Mouse (Mus musculus) heart, embryonic 13.5 days (tissue): Measurements from ENCODE around the gene Cabp7. TPM values are rescaled to one million over a fixed set of nuclear protein-coding genes. Genes with fewer than 3 reads are reported as not detected.

Experiments
- ATAC-seq: fragments of 200-750 bp; cut with Nextera tagmentation; 2 replicates; pipeline ENCODE4 v1.8.0; 2017; ENCODE audit warnings: moderate TSS enrichment; ENCODE audit not compliant: insufficient number of reproducible peaks, low FRiP score, low TSS enrichment; ENCODE audit errors: extremely low read depth
- H3K27ac ChIP-seq: fragments of 300-500 bp; sonication (generic); replicated peaks from 2 replicates; pipeline ENCODE4 v1.5.1; 2015; ENCODE audit warnings: moderate library complexity, mild to moderate bottlenecking, inconsistent platforms
- H3K27me3 ChIP-seq: fragments of 300-500 bp; sonication (generic); replicated peaks from 2 replicates; pipeline ENCODE4 v1.6.1; 2015; ENCODE audit warnings: mild to moderate bottlenecking, inconsistent platforms
- H3K36me3 ChIP-seq: fragments of 300-500 bp; sonication (generic); 2 replicates; pipeline ENCODE4 v1.6.1; 2015; ENCODE audit warnings: mild to moderate bottlenecking, inconsistent platforms
- H3K4me1 ChIP-seq: fragments of 300-500 bp; sonication (generic); 2 replicates; pipeline ENCODE4 v1.6.1; 2015; ENCODE audit warnings: inconsistent platforms
- H3K4me2 ChIP-seq: fragments of 300-500 bp; sonication (generic); 2 replicates; pipeline ENCODE4 v1.6.1; 2015; ENCODE audit warnings: inconsistent platforms, mild to moderate bottlenecking, moderate library complexity
- H3K4me3 ChIP-seq: fragments of 300-500 bp; sonication (generic); 2 replicates; pipeline ENCODE4 v1.5.1; 2015; ENCODE audit warnings: moderate library complexity, mild to moderate bottlenecking, inconsistent platforms
- H3K9ac ChIP-seq: fragments of 300-500 bp; sonication (generic); 2 replicates; pipeline ENCODE4 v1.6.1; 2015; ENCODE audit warnings: inconsistent platforms, mild to moderate bottlenecking, moderate library complexity
- H3K9me3 ChIP-seq: fragments of 300-500 bp; sonication (generic); 2 replicates; pipeline ENCODE4 v1.6.1; 2016; ENCODE audit warnings: inconsistent platforms
- WGBS: fragments of 180-500 bp; shearing (Covaris S2); methylation state at CpG from one replicate; pipeline ENCODE4 v1.1.7; 2015; ENCODE audit warnings: mixed read lengths; 5-methylcytosine and 5-hydroxymethylcytosine counted together
- polyA plus RNA-seq: library from polyadenylated mRNA; unstranded; fragments of >200 nt; fragmentation: Nextera tagmentation; extraction: Ambion mirVana; gene quantifications from 2 replicates; pipeline ENCODE4 v1.2.1, GENCODE M21; 2015

Gene Cabp7
- polyA plus RNA-seq, 1 experiment from 2014 or later: not detected

DNA sequence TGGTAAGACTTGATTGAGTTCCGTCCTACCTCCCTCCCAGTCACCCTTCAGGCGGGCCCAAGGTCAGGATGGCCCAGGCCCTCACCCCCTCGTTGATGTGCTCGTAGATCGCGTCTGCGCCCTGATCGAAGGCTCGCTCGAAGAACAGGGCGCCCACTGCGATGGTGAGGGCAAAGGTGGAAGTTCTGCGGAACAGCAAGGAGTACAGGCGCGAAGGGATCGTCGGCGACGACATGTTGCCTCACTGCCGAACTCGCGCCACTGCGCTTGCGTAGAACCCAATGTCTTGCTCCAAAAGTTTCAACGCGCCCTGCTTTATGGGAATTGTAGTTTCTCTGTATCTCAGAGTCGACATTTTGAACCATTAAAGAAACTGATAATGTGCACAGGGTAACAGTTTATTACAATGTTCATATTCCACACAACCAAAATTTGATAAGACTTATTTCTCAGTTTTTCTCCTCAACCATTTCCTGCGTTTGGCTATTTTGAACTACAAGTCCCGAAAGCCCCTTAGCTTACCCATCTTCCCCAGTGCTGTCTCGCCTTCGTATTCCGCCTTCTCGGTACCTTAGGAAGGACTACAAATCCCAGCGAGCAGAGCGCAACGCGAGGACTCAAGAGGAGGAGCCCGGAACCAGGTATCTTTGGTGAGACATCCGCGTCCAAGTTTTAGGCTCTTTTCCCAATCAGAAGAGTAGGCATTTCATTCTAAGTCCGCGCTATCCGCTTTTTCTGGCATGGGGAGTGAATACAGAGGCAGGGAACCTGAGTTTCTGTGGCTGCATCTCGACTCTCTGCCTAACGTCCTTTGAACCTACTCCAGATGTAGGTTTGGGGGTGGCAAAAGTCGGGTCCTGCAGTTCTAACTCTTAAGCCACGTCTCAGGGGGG, 42.3 kb downstream of the Cabp7 start, which contains the start of the genes Uqcr10 and Zmat5:
Gene Uqcr10, minus strand, starts transcription at position 271 of the 893 bp plus-strand sequence.
Gene Zmat5, plus strand, starts transcription at position 607 of the 893 bp plus-strand sequence.
- under 1% methylated on average over 47 of the region's 47 CpGs for WGBS
- Histone ChIP-seq H3K27ac (peak within 1 kb of the TSS; percentile 87), H3K4me2 (peak within 1 kb of the TSS; percentile 84), H3K9me3 (no peaks in the 10 kb centered on the region), H3K4me3 (peak within 1 kb of the TSS; percentile 80), H3K27me3 (no peaks in the 10 kb centered on the region), H3K36me3 (peaks cover 29% of the 10 kb centered on the region), H3K9ac (peak within 1 kb of the TSS; percentile 92), H3K4me1 (peaks cover 19% of the 10 kb centered on the region)
- peak; percentile 92 for ATAC-seq

DNA sequence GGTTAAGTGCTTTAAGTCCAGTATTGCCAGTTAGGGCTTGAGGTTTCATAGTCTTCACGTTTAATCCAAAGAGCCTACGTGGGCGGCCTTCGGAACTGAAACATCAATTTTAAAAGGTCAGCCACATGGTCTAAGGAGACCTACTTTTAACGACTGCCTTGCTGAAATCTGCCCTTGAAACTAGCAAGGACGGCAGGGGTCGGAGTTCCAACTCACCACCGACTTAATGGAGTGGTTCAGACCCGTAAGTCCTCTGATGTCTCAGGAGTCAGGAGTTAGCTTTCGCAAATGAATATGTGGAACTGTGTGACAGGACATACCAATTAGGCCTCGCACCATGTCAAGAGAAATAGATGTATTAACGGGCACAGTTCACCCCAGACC, 42.9 kb downstream of the Cabp7 start:
- Histone ChIP-seq H3K9ac (peak overlapping the region; percentile 92), H3K27me3 (no peaks in the 10 kb centered on the region), H3K9me3 (no peaks in the 10 kb centered on the region), H3K4me3 (peak overlapping the region; percentile 80), H3K4me2 (peak overlapping the region; percentile 84), H3K4me1 (peaks cover 19% of the 10 kb centered on the region), H3K27ac (peak overlapping the region; percentile 87), H3K36me3 (peaks cover 29% of the 10 kb centered on the region)
- no peak for ATAC-seq
- 3% methylated on average over 12 of the region's 12 CpGs for WGBS

DNA sequence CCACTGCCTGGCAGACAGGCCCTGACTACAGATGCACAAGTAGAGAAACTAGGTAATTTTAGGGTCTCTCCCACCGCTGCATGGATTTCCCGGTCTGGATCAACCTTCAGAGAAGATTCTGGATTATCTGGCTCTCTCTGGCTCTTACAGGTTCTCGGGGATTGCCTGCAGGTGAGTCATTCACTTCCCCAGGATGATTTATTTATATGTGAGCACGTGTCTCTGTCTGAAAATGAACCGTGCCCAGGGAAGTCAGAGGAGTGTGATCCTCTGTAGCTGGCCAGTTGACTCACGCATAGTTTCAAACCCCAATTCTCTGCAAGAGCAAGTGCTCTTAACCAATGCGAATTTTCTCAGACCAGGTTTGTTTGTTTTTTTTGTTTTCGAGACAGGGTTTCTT, 45.9 kb downstream of the Cabp7 start:
- Histone ChIP-seq H3K9ac (no peak overlapping the region), H3K27ac (no peak overlapping the region), H3K4me1 (peaks cover 28% of the 10 kb centered on the region), H3K36me3 (peaks cover 29% of the 10 kb centered on the region), H3K27me3 (no peaks in the 10 kb centered on the region), H3K4me3 (no peak overlapping the region), H3K4me2 (no peak overlapping the region), H3K9me3 (no peaks in the 10 kb centered on the region)
- 77% methylated on average over 8 of the region's 8 CpGs for WGBS
- no peak for ATAC-seq

DNA sequence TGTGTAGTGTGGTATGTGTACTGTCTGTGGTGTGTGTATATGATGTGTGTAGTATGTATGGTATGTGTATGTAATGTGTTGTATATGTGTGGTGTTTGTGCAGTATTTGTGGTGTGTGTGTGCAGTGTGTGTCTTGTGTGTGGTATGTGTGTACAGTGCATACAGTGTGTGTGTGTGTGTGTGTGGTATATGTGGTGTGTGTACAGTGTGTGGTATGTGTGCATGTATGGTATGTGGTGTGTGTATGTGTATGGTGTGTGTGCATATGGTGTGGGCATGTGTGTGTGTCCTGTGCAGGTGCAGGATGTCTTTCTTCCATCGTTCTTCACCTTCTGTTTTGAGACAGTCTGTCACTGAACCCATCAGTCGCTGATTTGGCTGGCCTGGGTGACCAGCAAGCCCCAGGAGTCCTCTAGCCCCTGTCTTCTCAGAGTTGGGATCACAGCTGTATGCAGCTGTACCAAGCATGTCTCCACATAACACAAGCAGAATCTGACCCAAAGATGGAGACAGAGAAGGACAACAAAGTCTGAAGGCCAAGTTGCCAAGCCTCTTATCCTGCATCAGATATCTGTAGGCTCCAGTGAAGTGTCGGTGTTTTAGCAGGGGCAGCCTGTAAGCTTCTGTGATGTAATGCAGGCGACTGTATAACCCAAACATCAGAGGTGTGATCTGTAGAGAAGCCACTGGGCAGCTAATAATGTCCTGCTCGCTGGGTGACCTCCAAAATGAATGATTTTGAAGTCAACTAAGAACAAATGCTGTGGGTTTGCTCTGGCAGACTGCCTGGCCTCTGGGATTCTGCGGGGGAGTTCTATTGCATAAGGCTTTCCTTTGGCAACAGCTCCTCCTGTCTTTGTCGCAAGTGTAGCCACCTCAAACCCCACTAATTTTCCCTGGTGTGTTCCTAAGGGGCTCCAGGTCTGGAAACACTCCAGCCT, 49.3 kb downstream of the Cabp7 start:
- 30% methylated on average over 7 of the region's 7 CpGs for WGBS
- ATAC-seq: no peak
- H3K9me3 ChIP-seq: 0 out of 2 replicates have a peak, but pooled peaks cover 5% of the 10 kb centered on the region
- H3K4me3 ChIP-seq: no peak overlapping the region
- H3K9ac ChIP-seq: 0 out of 2 replicates have a peak overlapping the region, but pooled peaks have one; percentile 14
- no peaks in the 10 kb centered on the region for H3K27me3 ChIP-seq
- peaks cover 9% of the 10 kb centered on the region for H3K4me1 ChIP-seq
- H3K36me3 ChIP-seq: peaks cover 21% of the 10 kb centered on the region
- no peak overlapping the region for H3K4me2 ChIP-seq
- no peak overlapping the region for H3K27ac ChIP-seq

DNA sequence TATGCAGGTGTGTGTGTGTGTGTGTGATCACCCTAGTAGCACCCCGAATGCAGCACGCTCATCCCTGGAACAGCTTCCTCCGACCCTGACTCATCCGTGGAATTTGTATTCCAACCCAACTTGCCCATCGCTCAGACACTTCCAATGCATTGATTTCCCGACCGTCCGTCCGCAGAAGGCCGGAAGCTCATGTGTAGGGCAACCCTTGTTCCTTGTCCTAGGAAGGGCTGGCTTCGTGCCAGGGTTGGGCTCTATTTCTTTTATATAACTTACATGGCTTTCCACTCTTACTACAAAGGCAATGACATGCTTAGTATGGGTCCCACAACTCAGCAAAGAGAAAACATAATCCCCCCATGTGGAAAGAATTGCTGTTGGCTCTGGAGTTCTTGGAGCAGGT, 54.4 kb downstream of the Cabp7 start:
- WGBS: 88% methylated on average over 11 of the region's 11 CpGs
- H3K27me3 ChIP-seq: no peaks in the 10 kb centered on the region; the same call in 1 of the 2 replicates
- ATAC-seq: no peak
- no peak overlapping the region for H3K4me2 ChIP-seq
- H3K4me1 ChIP-seq: 0 out of 2 replicates have a peak, but pooled peaks cover 6% of the 10 kb centered on the region
- no peak overlapping the region for H3K9ac ChIP-seq
- H3K9me3 ChIP-seq: 0 out of 2 replicates have a peak, but pooled peaks cover 5% of the 10 kb centered on the region
- H3K36me3 ChIP-seq: no peaks in the 10 kb centered on the region
- H3K27ac ChIP-seq: no peak overlapping the region
- H3K4me3 ChIP-seq: no peak overlapping the region

DNA sequence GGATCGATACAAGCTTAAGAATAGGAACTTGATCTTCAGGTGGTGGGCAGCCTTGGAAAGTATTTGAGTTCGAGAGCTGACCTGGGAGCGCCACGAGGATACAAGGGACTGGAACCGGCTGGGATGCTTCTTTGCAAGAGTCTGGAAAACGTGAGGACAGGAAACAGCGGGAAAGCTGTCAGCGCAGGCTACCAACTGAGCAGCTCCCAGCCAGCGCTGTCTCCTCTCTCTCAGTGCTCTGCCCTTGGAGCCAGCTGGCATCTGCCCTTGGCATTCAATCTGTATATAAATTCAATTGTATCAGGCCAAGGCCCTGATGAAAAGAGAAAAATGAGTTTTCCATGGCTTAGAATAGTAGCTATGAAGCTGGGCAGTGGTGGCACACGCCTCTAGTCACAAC, 55.4 kb downstream of the Cabp7 start:
- no peaks in the 10 kb centered on the region; the same call in 1 of the 2 replicates for H3K27me3 ChIP-seq
- H3K36me3 ChIP-seq: no peaks in the 10 kb centered on the region
- 0 out of 2 replicates have a peak, but pooled peaks cover 5% of the 10 kb centered on the region for H3K9me3 ChIP-seq
- ATAC-seq: no peak
- H3K27ac ChIP-seq: no peak overlapping the region
- 39% methylated on average over 10 of the region's 10 CpGs for whole genome bisulfite sequencing
- H3K4me1 ChIP-seq: 0 out of 2 replicates have a peak, but pooled peaks cover 6% of the 10 kb centered on the region
- H3K4me2 ChIP-seq: no peak overlapping the region
- H3K9ac ChIP-seq: no peak overlapping the region
- H3K4me3 ChIP-seq: no peak overlapping the region

DNA sequence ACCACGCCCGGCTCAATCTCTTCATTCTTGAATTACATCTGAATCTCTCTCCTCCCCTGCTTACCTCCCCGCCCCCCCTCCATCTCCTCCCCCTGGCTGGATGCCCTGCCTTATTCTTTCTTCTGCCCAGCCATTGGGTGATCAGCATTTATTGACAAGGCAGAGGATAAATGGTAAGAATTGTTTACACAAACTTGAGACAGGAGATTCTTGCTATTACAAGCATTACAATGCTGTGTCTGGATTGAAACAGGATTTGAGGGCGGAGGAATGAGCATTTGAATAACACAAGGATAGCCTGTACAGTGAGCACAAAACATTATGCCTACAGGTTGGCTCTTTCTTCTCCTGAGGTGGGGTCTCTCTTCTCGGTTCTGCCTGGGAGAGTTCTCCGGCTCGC, 56.2 kb downstream of the Cabp7 start:
- Histone ChIP-seq H3K4me2 (no peak overlapping the region), H3K4me1 (peaks cover 6% of the 10 kb centered on the region; the same call in 1 of the 2 replicates), H3K27me3 (no peaks in the 10 kb centered on the region; the same call in 1 of the 2 replicates), H3K9ac (no peak overlapping the region), H3K4me3 (no peak overlapping the region), H3K36me3 (no peaks in the 10 kb centered on the region), H3K27ac (no peak overlapping the region), H3K9me3 (0 out of 2 replicates have a peak, but pooled peaks cover 5% of the 10 kb centered on the region)
- 73% methylated on average over 7 of the region's 7 CpGs for WGBS
- no peak for ATAC-seq

DNA sequence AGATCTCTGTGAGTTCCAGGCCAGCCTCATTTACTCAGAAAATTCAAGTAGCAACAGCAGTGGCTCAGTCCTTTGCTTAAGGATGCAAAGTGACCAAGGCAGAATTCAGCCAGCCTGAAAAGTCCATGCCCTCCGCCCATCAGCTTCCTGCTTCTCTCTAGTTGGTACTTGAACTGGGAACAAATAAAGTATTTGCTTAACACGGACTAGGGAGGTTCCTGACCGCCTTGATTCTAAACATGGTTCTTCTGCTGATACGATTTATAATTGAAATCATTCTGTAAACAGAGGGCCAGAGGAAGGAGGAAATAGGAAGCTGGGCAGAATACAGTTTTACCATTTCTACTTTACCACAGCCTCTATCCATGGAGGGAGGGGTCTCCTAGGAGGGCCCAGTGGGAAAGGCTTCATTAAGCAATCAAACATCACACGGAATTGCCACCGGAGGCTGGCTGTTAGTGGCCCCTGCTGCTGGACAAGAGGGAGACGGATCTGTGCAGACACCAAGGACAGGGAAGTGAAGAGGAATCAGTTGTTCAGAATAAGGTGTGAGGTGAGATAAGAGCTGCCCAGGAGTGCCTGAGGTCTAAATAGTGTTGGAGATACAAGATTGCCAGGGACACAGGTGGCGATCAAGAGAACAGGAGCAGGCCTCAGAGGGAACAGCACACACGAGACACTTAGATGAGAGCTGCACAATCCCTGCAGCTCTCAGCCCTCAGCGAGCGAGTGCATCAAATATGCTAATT, 57.8 kb downstream of the Cabp7 start:
- 0 out of 2 replicates have a peak overlapping the region, but pooled peaks have one; percentile 21 for H3K9ac ChIP-seq
- WGBS: 56% methylated on average over 11 of the region's 11 CpGs
- peaks cover 10% of the 10 kb centered on the region; the same call in 1 of the 2 replicates for H3K4me1 ChIP-seq
- no peak overlapping the region for H3K4me2 ChIP-seq
- H3K4me3 ChIP-seq: no peak overlapping the region
- no peak overlapping the region for H3K27ac ChIP-seq
- peaks cover 9% of the 10 kb centered on the region for H3K36me3 ChIP-seq
- H3K9me3 ChIP-seq: no peaks in the 10 kb centered on the region
- H3K27me3 ChIP-seq: no peaks in the 10 kb centered on the region; the same call in 1 of the 2 replicates
- ATAC-seq: no peak

DNA sequence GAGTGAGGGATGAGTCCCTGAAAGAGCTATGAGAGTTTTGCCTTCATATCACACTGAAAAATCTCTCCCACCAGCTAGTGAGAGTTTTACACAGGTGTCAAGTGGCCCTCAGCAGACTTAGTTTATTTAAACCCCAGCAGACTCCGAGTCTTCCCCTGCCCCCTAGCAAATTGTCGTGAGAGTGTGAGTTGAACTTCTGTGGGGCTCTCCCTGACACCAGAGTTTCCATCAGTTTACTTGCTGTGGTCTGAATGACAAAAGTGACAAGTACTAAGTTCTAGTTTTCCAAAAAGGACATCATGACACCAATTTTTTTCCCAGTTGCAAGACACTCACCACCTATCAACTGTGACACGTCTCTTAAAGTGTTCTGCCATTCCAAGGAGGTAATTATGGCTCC, 58.7 kb downstream of the Cabp7 start:
- 51% methylated on average over 3 of the region's 3 CpGs for WGBS
- no peak for ATAC-seq
- no peak overlapping the region for H3K9ac ChIP-seq
- H3K36me3 ChIP-seq: peaks cover 17% of the 10 kb centered on the region
- H3K27ac ChIP-seq: no peak overlapping the region
- peaks cover 10% of the 10 kb centered on the region; the same call in 1 of the 2 replicates for H3K4me1 ChIP-seq
- no peak overlapping the region for H3K4me2 ChIP-seq
- H3K27me3 ChIP-seq: no peaks in the 10 kb centered on the region; the same call in 1 of the 2 replicates
- H3K9me3 ChIP-seq: no peaks in the 10 kb centered on the region
- no peak overlapping the region for H3K4me3 ChIP-seq

DNA sequence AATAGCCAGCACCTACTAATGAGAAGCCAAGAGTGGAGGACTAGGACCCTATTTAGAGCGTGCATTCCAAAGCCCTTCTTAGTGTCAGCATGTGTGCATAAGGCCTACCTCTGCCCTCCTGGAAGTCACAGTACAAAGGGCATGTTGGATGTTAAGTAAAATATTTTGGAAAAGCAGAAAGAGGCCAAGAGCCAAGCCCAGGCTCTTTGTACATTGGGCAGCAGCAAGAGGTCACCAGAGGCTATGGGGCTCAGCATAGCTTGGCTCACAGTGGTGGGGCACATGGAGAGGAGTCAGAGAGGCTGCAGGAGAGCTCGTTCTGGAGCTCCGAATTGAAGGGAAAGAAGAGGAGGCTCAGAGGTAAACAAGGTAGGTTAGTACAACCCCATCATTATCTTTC, 59.6 kb downstream of the Cabp7 start:
- Histone ChIP-seq H3K9ac (no peak overlapping the region), H3K36me3 (peaks cover 26% of the 10 kb centered on the region), H3K27me3 (no peaks in the 10 kb centered on the region; the same call in 1 of the 2 replicates), H3K4me2 (no peak overlapping the region), H3K9me3 (no peaks in the 10 kb centered on the region), H3K4me1 (peaks cover 10% of the 10 kb centered on the region; the same call in 1 of the 2 replicates), H3K4me3 (no peak overlapping the region), H3K27ac (no peak overlapping the region)
- 79% methylated on average over 3 of the region's 3 CpGs for WGBS
- no peak for ATAC-seq
